ENCODE assay signal across 31 mouse cellular contexts in genomic region chr13:41437390-41437789, GRCm38 (mm10). TPM values are rescaled to one million over a fixed set of nuclear protein-coding genes. Genes with fewer than 3 reads are reported as not detected.
DNase-seq lines count a peak whose midpoint lies in the region; ATAC-seq and TF ChIP-seq lines count a peak whose summit lies in the region.
"Had no signal": no experiment of that assay in that cellular context is flagged by ENCODE, and none has a peak within 500 bp of the region (broad histone marks: within the 10 kb centered on the region; RNA-seq: fewer than 3 reads in every experiment).

No protein-coding gene starts in this region.

- H3K4me1 ChIP-seq in lung, embryonic 15.5 days = peaks cover 12% of the 10 kb centered on the region; the same call in 1 of the 2 replicates
- H3K4me1 ChIP-seq in lung, adult 2 months (ENCODE audit: control insufficient read depth, insufficient read depth, low read length) = peaks cover 4% of the 10 kb centered on the region
- H3K4me1 ChIP-seq in hindbrain, embryonic 13.5 days (replicated peaks) = peaks cover 3% of the 10 kb centered on the region; the same call in 1 of the 2 replicates
- peaks cover 6% of the 10 kb centered on the region; the same call in 1 of the 2 replicates for H3K4me1 ChIP-seq in liver, postnatal 0 days (ENCODE audit: insufficient read depth)
- H3K4me1 ChIP-seq: embryonic facial prominence, embryonic 15.5 days; limb, embryonic 12.5 days; liver, embryonic 15.5 days; neural tube, embryonic 15.5 days; stomach, embryonic 15.5 days had no signal

- no peak overlapping the region for H3K9ac ChIP-seq in lung, embryonic 15.5 days
- no peak overlapping the region for H3K9ac ChIP-seq in hindbrain, embryonic 13.5 days
- H3K9ac ChIP-seq in liver, postnatal 0 days (replicated peaks) = no peak overlapping the region
- H3K9ac ChIP-seq: embryonic facial prominence, embryonic 15.5 days; forebrain, embryonic 13.5 days; intestine, embryonic 15.5 days; limb, embryonic 12.5 days; liver, embryonic 15.5 days; midbrain, embryonic 12.5 days; neural tube, embryonic 15.5 days; stomach, embryonic 15.5 days had no signal

- peak overlapping the region; percentile 31 for H3K27ac ChIP-seq in lung, embryonic 15.5 days
- no peak overlapping the region for H3K27ac ChIP-seq in hindbrain, embryonic 13.5 days
- H3K27ac ChIP-seq in liver, postnatal 0 days (ENCODE audit: low read depth) = no peak overlapping the region
- H3K27ac ChIP-seq: embryonic facial prominence, embryonic 10.5 days; embryonic facial prominence, embryonic 15.5 days; forebrain, embryonic 13.5 days; hindbrain, postnatal 0 days; intestine, embryonic 15.5 days; layer of hippocampus, adult 2 months; left cerebral cortex, adult 2 months; limb, embryonic 12.5 days; liver, embryonic 15.5 days; midbrain, embryonic 12.5 days; neural tube, embryonic 15.5 days; stomach, embryonic 15.5 days had no signal

- no peaks in the 10 kb centered on the region for H3K79me2 ChIP-seq in myocyte (ENCODE audit: control insufficient read depth, insufficient read depth)

- no peak overlapping the region for H3K4me2 ChIP-seq in lung, embryonic 15.5 days
- peak overlapping the region; percentile 47 for H3K4me2 ChIP-seq in myocyte (ENCODE audit: low read depth)
- no peak overlapping the region for H3K4me2 ChIP-seq in hindbrain, embryonic 13.5 days
- H3K4me2 ChIP-seq in liver, postnatal 0 days (ENCODE audit: low read depth, low read length) = no peak overlapping the region
- H3K4me2 ChIP-seq: embryonic facial prominence, embryonic 15.5 days; forebrain, embryonic 13.5 days; intestine, embryonic 15.5 days; limb, embryonic 12.5 days; liver, embryonic 15.5 days; midbrain, embryonic 12.5 days; neural tube, embryonic 15.5 days; stomach, embryonic 15.5 days had no signal

- H3ac ChIP-seq in myocyte (ENCODE audit: control insufficient read depth, insufficient read length) = no peak overlapping the region

- no peak for TF ChIP-seq EP300 in liver, postnatal 0 days (IDR thresholded peaks at IDR 0.05; ENCODE audit: low read depth)

- 71% methylated on average over 2 of the region's 2 CpGs for WGBS in lung, embryonic 15.5 days
- WGBS in lung, adult 2 months = 54% methylated on average over 2 of the region's 2 CpGs
- WGBS in hindbrain, embryonic 13.5 days = 96% methylated on average over 2 of the region's 2 CpGs
- WGBS in liver, postnatal 0 days (ENCODE audit: insufficient replicate concordance) = 57% methylated on average over 2 of the region's 2 CpGs

- no peak overlapping the region for H3K4me3 ChIP-seq in lung, embryonic 15.5 days
- no peak overlapping the region for H3K4me3 ChIP-seq in lung, adult 2 months (replicated peaks; ENCODE audit: extremely low read depth, low read depth, low read length)
- H3K4me3 ChIP-seq in myocyte = no peak overlapping the region
- H3K4me3 ChIP-seq in hindbrain, embryonic 13.5 days = no peak overlapping the region
- no peak overlapping the region for H3K4me3 ChIP-seq in liver, postnatal 0 days (ENCODE audit: low read depth, low read length)
- H3K4me3 ChIP-seq: embryonic facial prominence, embryonic 10.5 days; embryonic facial prominence, embryonic 15.5 days; forebrain, embryonic 13.5 days; intestine, embryonic 15.5 days; layer of hippocampus, adult 2 months; left cerebral cortex, adult 2 months; limb, embryonic 12.5 days; liver, embryonic 15.5 days; megakaryocyte, embryonic 14.5 days; midbrain, embryonic 12.5 days; neural tube, embryonic 15.5 days; stomach, embryonic 15.5 days had no signal

- H3K27me3 ChIP-seq in lung, embryonic 15.5 days = no peaks in the 10 kb centered on the region
- no peaks in the 10 kb centered on the region for H3K27me3 ChIP-seq in myocyte (ENCODE audit: control insufficient read depth, insufficient read depth, insufficient read length)
- H3K27me3 ChIP-seq in hindbrain, embryonic 13.5 days = no peaks in the 10 kb centered on the region
- H3K27me3 ChIP-seq in liver, postnatal 0 days (ENCODE audit: insufficient read depth, low read length) = no peaks in the 10 kb centered on the region
- H3K27me3 ChIP-seq: embryonic facial prominence, embryonic 15.5 days; forebrain, embryonic 13.5 days; intestine, embryonic 15.5 days; limb, embryonic 12.5 days; liver, embryonic 15.5 days; midbrain, embryonic 12.5 days; neural tube, embryonic 15.5 days; Patski; stomach, embryonic 15.5 days had no signal

- no peak for ATAC-seq in lung, embryonic 15.5 days (ENCODE audit: borderline replicate concordance, extremely low read depth, low FRiP score, low TSS enrichment)
- ATAC-seq in hindbrain, embryonic 13.5 days (ENCODE audit: low FRiP score) = no peak
- ATAC-seq in liver, postnatal 0 days = no peak
- ATAC-seq: forebrain, embryonic 13.5 days; hindbrain, postnatal 0 days; intestine, embryonic 15.5 days; Patski had no signal

- TF ChIP-seq CTCF in lung, adult 2 months (IDR thresholded peaks at IDR 0.05; ENCODE audit: insufficient read depth, low read length) = no peak
- TF ChIP-seq CTCF in liver, postnatal 0 days (IDR thresholded peaks at IDR 0.05; ENCODE audit: low read depth) = no peak

- H3K9me3 ChIP-seq in lung, embryonic 15.5 days = no peaks in the 10 kb centered on the region
- no peaks in the 10 kb centered on the region for H3K9me3 ChIP-seq in hindbrain, embryonic 13.5 days
- no peaks in the 10 kb centered on the region for H3K9me3 ChIP-seq in liver, postnatal 0 days (ENCODE audit: low read length)
- H3K9me3 ChIP-seq: embryonic facial prominence, embryonic 15.5 days; forebrain, embryonic 13.5 days; intestine, embryonic 15.5 days; limb, embryonic 12.5 days; liver, embryonic 15.5 days; midbrain, embryonic 12.5 days; neural tube, embryonic 15.5 days; stomach, embryonic 15.5 days had no signal

- DNase-seq in gastrocnemius, adult 18-20 months (ENCODE audit: low spot score) = peak; percentile 21
- no peak for DNase-seq in gastrocnemius, postnatal 4 days (ENCODE audit: low spot score in 2 of 2)
- DNase-seq in lung, adult 2 months = no peak
- DNase-seq in lung, postnatal 25 days (ENCODE audit: low spot score) = peak; percentile 47
- DNase-seq in liver, postnatal 0 days = no peak
- DNase-seq: adrenal gland, adult 2 months; adrenal gland, postnatal 36 days; cerebellum, adult 2 months; cerebellum, postnatal 14 days; kidney, adult 2 months; kidney, postnatal 36 days; retina, postnatal 1 day; right cerebral cortex, postnatal 14 days; thymus, postnatal 25 days had no signal

- H3K36me3 ChIP-seq in lung, embryonic 15.5 days = no peaks in the 10 kb centered on the region
- no peaks in the 10 kb centered on the region for H3K36me3 ChIP-seq in myocyte (ENCODE audit: control insufficient read depth, insufficient read depth)
- no peaks in the 10 kb centered on the region for H3K36me3 ChIP-seq in hindbrain, embryonic 13.5 days
- H3K36me3 ChIP-seq in liver, postnatal 0 days (replicated peaks; ENCODE audit: insufficient read depth, low read length) = no peaks in the 10 kb centered on the region
- H3K36me3 ChIP-seq: embryonic facial prominence, embryonic 10.5 days; embryonic facial prominence, embryonic 15.5 days; intestine, embryonic 15.5 days; limb, embryonic 12.5 days; liver, embryonic 15.5 days; midbrain, embryonic 12.5 days; neural tube, embryonic 15.5 days; stomach, embryonic 15.5 days had no signal

- TF ChIP-seq POLR2A in lung, adult 2 months (IDR thresholded peaks at IDR 0.05; ENCODE audit: borderline replicate concordance, extremely low read depth, low read depth, low read length) = no peak
- no peak for TF ChIP-seq POLR2A in myocyte (IDR thresholded peaks at IDR 0.05; ENCODE audit: insufficient read length, low read depth)

TF ChIP-seq in myocyte, 11 proteins besides CTCF, POLR2A, EP300 and RAD21:
- TF ChIP-seq MYOD1 (IDR thresholded peaks at IDR 0.05; ENCODE audit: control insufficient read depth in 1 of 3, insufficient read length in 2 of 3, low read depth in 2 of 3) = no peak
- TF ChIP-seq SRF (IDR thresholded peaks at IDR 0.05; ENCODE audit: control insufficient read depth, insufficient read length, low read depth) = no peak
- TF ChIP-seq POLR2AphosphoS2 (IDR thresholded peaks at IDR 0.05; ENCODE audit: insufficient read length, low read depth) = no peak
- TF ChIP-seq USF1 (IDR thresholded peaks at IDR 0.05; ENCODE audit: low read depth) = no peak
- TF ChIP-seq TCF12 (IDR thresholded peaks at IDR 0.05; ENCODE audit: insufficient read depth, poor library complexity, severe bottlenecking) = no peak

RNA-seq across cellular contexts. Expression of gene Nedd9, which starts 49.8 kb away (rescaled TPM):
- total RNA-seq in gastrocnemius, adult 18-20 months (2021) = 10 to 100 TPM in 1 of 2 experiments, 1 to 10 TPM in 1; 4.5 to 11.9 TPM
- total RNA-seq in gastrocnemius, postnatal 4 days (2021) = 10 to 100 TPM; 19.2 to 26.4 TPM
- 71.7 and 76.3 TPM in 2 replicates for polyA plus RNA-seq in lung, embryonic 15.5 days (2015; fragmentation: Nextera tagmentation; extraction: Ambion mirVana)
- 49.2 and 60.8 TPM in 2 replicates for polyA plus RNA-seq in lung, adult 2 months (2012; rRNA removed)
- 11.6 TPM for polyA plus RNA-seq in myocyte (2012; fragmentation: generic; extraction: Trizol)
- 11.5 and 13.3 TPM in 2 replicates for polyA plus RNA-seq in hindbrain, embryonic 13.5 days (2015; fragmentation: Nextera tagmentation; extraction: Ambion mirVana)
- 6.8 and 6.9 TPM in 2 replicates for polyA plus RNA-seq in liver, postnatal 0 days (2015; fragmentation: Nextera tagmentation; extraction: Ambion mirVana)

Comparison
In these comparisons a context has a peak if more than half of its experiments do, and no peak if none do; other contexts are left out.
1. DNase-seq: peak in gastrocnemius, adult 18-20 months (single experiment) and lung, postnatal 25 days (single experiment); none in gastrocnemius, postnatal 4 days (0 of 2), lung, adult 2 months (single experiment) and liver, postnatal 0 days (single experiment).